In genomic region chr10:93640521-93640952, GRCm38 (mm10) we compare ENCODE assay signal across 8 mouse cellular contexts. TPM values are rescaled to one million over a fixed set of nuclear protein-coding genes. Genes with fewer than 3 reads are reported as not detected.
DNase-seq lines count a peak whose midpoint lies in the region; ATAC-seq lines count a peak whose summit lies in the region.

Gene Ntn4, plus strand, starts transcription at chr10:93640681.

- peak within 1 kb of the TSS; percentile 84 for H3K9ac ChIP-seq in neural tube, embryonic 11.5 days (ENCODE audit: low read length)
- H3K9ac ChIP-seq in midbrain, embryonic 11.5 days (ENCODE audit: low read length), result peak within 1 kb of the TSS; percentile 99

- intact Hi-C loops in heart, postnatal 36 days (cut with DNase I), result loop anchor here (5.0 kb wide), 1 partner anchor 62 kb away; no protein-coding TSS in a partner anchor

- H3K36me3 ChIP-seq in neural tube, embryonic 11.5 days (ENCODE audit: control insufficient read depth, insufficient read depth, low read length), result no peaks in the 10 kb centered on the region
- H3K36me3 ChIP-seq in midbrain, embryonic 11.5 days (ENCODE audit: control insufficient read depth, insufficient read depth, low read length), result no peaks in the 10 kb centered on the region; the same call in 1 of the 2 replicates

- H3K9me3 ChIP-seq in neural tube, embryonic 11.5 days (ENCODE audit: control insufficient read depth, low read length), result no peaks in the 10 kb centered on the region
- H3K9me3 ChIP-seq in midbrain, embryonic 11.5 days (ENCODE audit: control insufficient read depth, low read length), result no peaks in the 10 kb centered on the region

- peaks cover 5% of the 10 kb centered on the region; the same call in 1 of the 2 replicates for H3K4me1 ChIP-seq in neural tube, embryonic 11.5 days (ENCODE audit: control insufficient read depth, insufficient read depth, low read length)
- peaks cover 8% of the 10 kb centered on the region; the same call in 1 of the 2 replicates for H3K4me1 ChIP-seq in midbrain, embryonic 11.5 days (ENCODE audit: control insufficient read depth, insufficient read depth, low read length)

- peak within 1 kb of the TSS; percentile 80 for H3K4me3 ChIP-seq in neural tube, embryonic 11.5 days (ENCODE audit: low read depth, low read length)
- peak within 1 kb of the TSS; percentile 85 for H3K4me3 ChIP-seq in midbrain, embryonic 11.5 days (ENCODE audit: low read depth, low read length)

- 5% methylated on average over 15 of the region's 30 CpGs for WGBS in neural tube, embryonic 11.5 days
- WGBS in midbrain, embryonic 11.5 days, result 5% methylated on average over 29 of the region's 30 CpGs

- H3K27me3 ChIP-seq in neural tube, embryonic 11.5 days (ENCODE audit: control insufficient read depth, insufficient read depth, low read length), result no peaks in the 10 kb centered on the region
- H3K27me3 ChIP-seq in midbrain, embryonic 11.5 days (ENCODE audit: control insufficient read depth, insufficient read depth, low read length), result peaks cover 3% of the 10 kb centered on the region; the same call in 1 of the 2 replicates

- DNase-seq in adrenal gland, adult 18-20 months (ENCODE audit: low spot score in 2 of 2), result no peak
- no peak for DNase-seq in adrenal gland, postnatal 10 days
- DNase-seq in neural tube, embryonic 11.5 days (ENCODE audit: low spot score), result peak; percentile 17
- no peak for DNase-seq in neural tube, embryonic 10.5 days (ENCODE audit: extremely low spot score, low spot score)
- DNase-seq in heart, postnatal 36 days, result no peak
- peak; percentile 91 for DNase-seq in midbrain, embryonic 11.5 days (ENCODE audit: low spot score, missing footprints)
- DNase-seq in right cerebral cortex, postnatal 10 days (ENCODE audit: low spot score in 2 of 2), result no peak
- DNase-seq in urinary bladder, postnatal 14 days (ENCODE audit: low spot score), result no peak

- peak within 1 kb of the TSS; percentile 93 for H3K4me2 ChIP-seq in neural tube, embryonic 11.5 days (ENCODE audit: low read depth)
- H3K4me2 ChIP-seq in midbrain, embryonic 11.5 days, result peak within 1 kb of the TSS; percentile 49

- peak within 1 kb of the TSS; percentile 9; the same call in 1 of the 2 replicates for H3K27ac ChIP-seq in neural tube, embryonic 11.5 days (ENCODE audit: low read depth, low read length)
- peak within 1 kb of the TSS; percentile 46 for H3K27ac ChIP-seq in midbrain, embryonic 11.5 days (ENCODE audit: low read depth, low read length)

- 0 out of 2 replicates have a peak, but pooled peaks have one; percentile 11 for ATAC-seq in neural tube, embryonic 11.5 days (ENCODE audit: insufficient read depth, low FRiP score, low TSS enrichment)
- peak; percentile 72; the same call in 1 of the 2 replicates for ATAC-seq in midbrain, embryonic 11.5 days (ENCODE audit: low FRiP score)

RNA-seq across cellular contexts. Expression of gene Ntn4, which starts in this region (rescaled TPM):
- total RNA-seq in adrenal gland, adult 18-20 months (2021), result 10 to 100 TPM; 18.6 to 22.4 TPM
- 1 to 10 TPM; 7.1 to 9.5 TPM for total RNA-seq in adrenal gland, postnatal 10 days (2021)
- 1.5 and 1.9 TPM in 2 replicates for polyA plus RNA-seq in neural tube, embryonic 11.5 days (2014; fragmentation: Nextera tagmentation; extraction: Ambion mirVana)
- total RNA-seq in heart, postnatal 36 days (2021), result 10 to 100 TPM; 12.5 to 13.7 TPM
- 1.8 and 2.6 TPM in 2 replicates for polyA plus RNA-seq in midbrain, embryonic 11.5 days (2014; fragmentation: Nextera tagmentation; extraction: Ambion mirVana)

Comparison
In these comparisons a context has a peak if more than half of its experiments do, and no peak if none do; other contexts are left out.
1. DNase-seq: peak in neural tube, embryonic 11.5 days (single experiment) and midbrain, embryonic 11.5 days (single experiment); none in adrenal gland, adult 18-20 months (0 of 2), adrenal gland, postnatal 10 days (single experiment), neural tube, embryonic 10.5 days (single experiment), heart, postnatal 36 days (0 of 2), right cerebral cortex, postnatal 10 days (0 of 2) and urinary bladder, postnatal 14 days (single experiment).